Mouse (Mus musculus): Measurements from ENCODE around the gene Tln1. TPM values are rescaled to one million over a fixed set of nuclear protein-coding genes. Genes with fewer than 3 reads are reported as not detected.
A peak's percentile ranks its signal among the peaks of the same experiment; 100 is the strongest.

Gene Tln1
- total and polyA plus RNA-seq, 3 experiments = 22.9 to 146 (median 112) TPM

DNA sequence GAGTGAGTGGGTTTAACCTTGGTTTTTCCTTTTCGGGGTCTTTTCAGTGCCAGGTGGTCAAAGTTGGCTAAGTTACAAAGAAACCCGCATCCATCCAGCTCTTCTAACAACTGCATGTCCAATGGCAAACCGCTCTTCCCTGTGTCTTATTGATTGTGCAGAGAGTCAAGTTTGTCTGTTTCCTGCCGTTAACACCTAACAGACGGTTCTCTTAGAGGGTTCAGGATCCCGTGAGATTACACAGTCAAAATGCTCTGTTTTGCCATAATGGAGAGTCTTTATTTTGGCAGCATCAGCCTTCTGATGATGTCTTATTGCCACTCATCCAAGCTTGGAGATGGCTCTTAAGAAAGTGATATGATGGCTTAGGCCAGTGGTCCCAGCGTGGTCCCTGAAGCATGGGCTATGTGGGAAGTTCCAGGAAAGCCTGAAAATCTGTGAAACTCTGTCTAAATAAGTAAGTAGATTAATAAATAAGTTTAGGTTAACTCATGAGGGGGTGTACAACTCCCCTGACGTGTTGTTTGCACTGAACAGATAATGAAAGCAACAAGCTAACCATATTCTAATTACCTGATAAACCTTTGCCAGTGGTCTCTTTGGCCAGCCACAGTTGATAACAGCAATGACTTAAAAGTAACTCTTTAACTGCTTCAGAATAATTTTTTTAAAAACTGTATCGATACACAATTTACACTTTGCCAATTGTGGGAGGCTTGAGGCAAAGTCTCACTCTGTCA lies 37.9 kb upstream of the Tln1 start:
- DNase-seq (ENCODE audit: low read depth, low spot score) = peak; percentile 62
- TF ChIP-seq UBTF (IDR thresholded peaks at IDR 0.05; ENCODE audit: borderline replicate concordance, insufficient read depth, low read depth, low read length) (no peak), NRF1 (IDR thresholded peaks at IDR 0.05; ENCODE audit: insufficient read depth, low read depth, low read length, poor library complexity, severe bottlenecking) (no peak), TAL1 (IDR thresholded peaks at IDR 0.05; ENCODE audit: low read length) (peak; percentile 50), CHD1 (IDR thresholded peaks at IDR 0.05; ENCODE audit: low read depth, low read length) (no peak), EP300 (IDR thresholded peaks at IDR 0.05; ENCODE audit: low read depth in 1 of 2, low read length in 2 of 2) (peak; percentile 83 to 86), POLR2AphosphoS5 (IDR thresholded peaks at IDR 0.05; ENCODE audit: borderline replicate concordance, low read depth, low read length) (no peak), MYB (IDR thresholded peaks at IDR 0.05; ENCODE audit: low read depth, low read length) (peak; percentile 81), GATA1 (IDR thresholded peaks at IDR 0.05; ENCODE audit: low read depth, low read length) (peak; percentile 93), MXI1 (IDR thresholded peaks at IDR 0.05; ENCODE audit: low read depth, low read length) (no peak; the same call in 1 of the 2 replicates), SIN3A (IDR thresholded peaks at IDR 0.05; ENCODE audit: low read length) (peak; percentile 76), MAZ (IDR thresholded peaks at IDR 0.05; ENCODE audit: low read depth, low read length) (no peak), TBP (IDR thresholded peaks at IDR 0.05; ENCODE audit: low read depth, low read length) (0 out of 2 replicates have a peak, but pooled peaks have one; percentile 13), NELFE (IDR thresholded peaks at IDR 0.05; ENCODE audit: low read depth, low read length) (no peak), RCOR1 (IDR thresholded peaks at IDR 0.05; ENCODE audit: low read depth, low read length) (peak; percentile 90), ETS1 (IDR thresholded peaks at IDR 0.05; ENCODE audit: low read depth, low read length) (peak; percentile 91), MYC (IDR thresholded peaks at IDR 0.05; ENCODE audit: low read depth, low read length) (no peak), USF1 (IDR thresholded peaks at IDR 0.05; ENCODE audit: low read depth, low read length) (no peak), TCF12 (IDR thresholded peaks at IDR 0.05; ENCODE audit: low read depth, low read length) (peak; percentile 82), HCFC1 (IDR thresholded peaks at IDR 0.05; ENCODE audit: low read depth, low read length) (peak; percentile 30; the same call in 1 of the 2 replicates), ZMIZ1 (IDR thresholded peaks at IDR 0.05; ENCODE audit: low read depth, low read length) (no peak), MAX (IDR thresholded peaks at IDR 0.05; ENCODE audit: low read length) (0 out of 2 replicates have a peak, but pooled peaks have one; percentile 36)
- peak overlapping the region; percentile 47 for H3K9ac ChIP-seq (ENCODE audit: control insufficient read depth, low read depth, low read length, poor library complexity, severe bottlenecking)
- H3K4me3 ChIP-seq (ENCODE audit: control insufficient read depth in 1 of 2, insufficient read depth in 1 of 2, low read depth in 2 of 2, low read length in 2 of 2) = peak overlapping the region; percentile 29 to 43
- no peaks in the 10 kb centered on the region for H3K79me2 ChIP-seq (ENCODE audit: control insufficient read depth, insufficient read depth, low read length, poor library complexity)
- no peaks in the 10 kb centered on the region for H3K27me3 ChIP-seq (ENCODE audit: control insufficient read depth in 1 of 2, insufficient read depth in 2 of 2, low read length in 2 of 2)
- peaks cover 37 to 41% of the 10 kb centered on the region in 2 experiments for H3K4me1 ChIP-seq (ENCODE audit: control insufficient read depth in 1 of 2, insufficient read depth in 2 of 2, low read length in 2 of 2)
- no peaks in the 10 kb centered on the region for H3K9me3 ChIP-seq (replicated peaks; ENCODE audit: insufficient read depth, low read length)
- H3K27ac ChIP-seq (ENCODE audit: control insufficient read depth, low read depth, low read length) = peak overlapping the region; percentile 73
- peaks cover 0 to 51% of the 10 kb centered on the region in 2 experiments; a peak in 2 of 4 replicates for H3K36me3 ChIP-seq (ENCODE audit: control insufficient read depth in 1 of 2, insufficient read depth in 2 of 2, low read length in 2 of 2)

All from MEL (cell line).